ENCODE assay signal across 19 mouse cellular contexts in genomic region chr2:179148194-179148593, GRCm38 (mm10).
DNase-seq lines count a peak whose midpoint lies in the region; ATAC-seq and TF ChIP-seq lines count a peak whose summit lies in the region.
"Had no signal": no experiment of that assay in that cellular context is flagged by ENCODE, and none has a peak within 500 bp of the region (broad histone marks: within the 10 kb centered on the region; RNA-seq: fewer than 3 reads in every experiment).

No protein-coding gene starts in this region.

- H3K4me1 ChIP-seq in embryonic facial prominence, embryonic 14.5 days (ENCODE audit: control insufficient read depth, insufficient read depth, low read length): no peaks in the 10 kb centered on the region
- H3K4me1 ChIP-seq in embryonic facial prominence, embryonic 10.5 days: peaks cover 19% of the 10 kb centered on the region
- H3K4me1 ChIP-seq in limb, embryonic 10.5 days: peaks cover 9% of the 10 kb centered on the region; the same call in 1 of the 2 replicates
- H3K4me1 ChIP-seq: embryonic facial prominence, embryonic 12.5 days; forebrain, embryonic 12.5 days; heart, embryonic 15.5 days; hindbrain, embryonic 13.5 days had no signal

- peak; percentile 71; the same call in 1 of the 2 replicates for ATAC-seq in embryonic facial prominence, embryonic 14.5 days (ENCODE audit: low read depth)

- TF ChIP-seq CTCF in brain, embryonic 14.5 days (IDR thresholded peaks at IDR 0.05; ENCODE audit: borderline replicate concordance, extremely low read depth, insufficient read depth, insufficient read length): no peak

- DNase-seq in embryonic facial prominence, embryonic 14.5 days (ENCODE audit: low spot score): peak; percentile 12
- DNase-seq in embryonic facial prominence, embryonic 10.5 days (ENCODE audit: low spot score): no peak
- peak; percentile 38 for DNase-seq in brain, embryonic 14.5 days (ENCODE audit: low read depth)
- peak; percentile 39 for DNase-seq in retina, adult 2 months (ENCODE audit: low read depth, low spot score)
- DNase-seq in yolk sac, embryonic 10.5 days (ENCODE audit: low spot score): peak; percentile 9
- no peak for DNase-seq in limb, embryonic 10.5 days (ENCODE audit: low spot score)
- DNase-seq in frontal cortex, adult 2 months (ENCODE audit: extremely low spot score in 1 of 2, low spot score in 1 of 2): no peak
- DNase-seq: adrenal gland, postnatal 10 days; cerebellum, adult 11-12 months; cerebellum, adult 9-10 months; cerebellum, postnatal 36 days; gastrocnemius, postnatal 14 days; heart, adult 2 months; heart, postnatal 14 days had no signal

- H3K36me3 ChIP-seq in embryonic facial prominence, embryonic 14.5 days (ENCODE audit: control insufficient read depth, insufficient read depth, low read length): no peaks in the 10 kb centered on the region
- H3K36me3 ChIP-seq in embryonic facial prominence, embryonic 10.5 days (replicated peaks): no peaks in the 10 kb centered on the region
- no peaks in the 10 kb centered on the region for H3K36me3 ChIP-seq in limb, embryonic 10.5 days
- H3K36me3 ChIP-seq: embryonic facial prominence, embryonic 12.5 days; forebrain, embryonic 12.5 days; heart, embryonic 15.5 days; hindbrain, embryonic 13.5 days had no signal

- no peak overlapping the region for H3K9ac ChIP-seq in embryonic facial prominence, embryonic 14.5 days (ENCODE audit: low read depth, low read length)
- H3K9ac ChIP-seq: embryonic facial prominence, embryonic 12.5 days; forebrain, embryonic 12.5 days; heart, embryonic 15.5 days; hindbrain, embryonic 13.5 days had no signal

- TF ChIP-seq POLR2A in brain, embryonic 14.5 days (IDR thresholded peaks at IDR 0.05; ENCODE audit: borderline replicate concordance, extremely low read depth, insufficient read depth, insufficient read length, poor library complexity, severe bottlenecking): no peak

- no peaks in the 10 kb centered on the region for H3K9me3 ChIP-seq in embryonic facial prominence, embryonic 14.5 days (ENCODE audit: control insufficient read depth, low read length)
- H3K9me3 ChIP-seq in embryonic facial prominence, embryonic 10.5 days: no peaks in the 10 kb centered on the region
- no peaks in the 10 kb centered on the region for H3K9me3 ChIP-seq in limb, embryonic 10.5 days (replicated peaks)
- H3K9me3 ChIP-seq: embryonic facial prominence, embryonic 12.5 days; forebrain, embryonic 12.5 days; heart, embryonic 15.5 days; hindbrain, embryonic 13.5 days had no signal

- no peak overlapping the region for H3K4me3 ChIP-seq in embryonic facial prominence, embryonic 14.5 days (ENCODE audit: low read depth, low read length)
- no peak overlapping the region for H3K4me3 ChIP-seq in embryonic facial prominence, embryonic 10.5 days
- H3K4me3 ChIP-seq in limb, embryonic 10.5 days: no peak overlapping the region
- H3K4me3 ChIP-seq: embryonic facial prominence, embryonic 12.5 days; forebrain, embryonic 12.5 days; heart, adult 2 months; heart, embryonic 15.5 days; hindbrain, embryonic 13.5 days had no signal

- no peaks in the 10 kb centered on the region for H3K27me3 ChIP-seq in embryonic facial prominence, embryonic 14.5 days (replicated peaks; ENCODE audit: control insufficient read depth, insufficient read depth, low read length)
- H3K27me3 ChIP-seq in embryonic facial prominence, embryonic 10.5 days (replicated peaks; ENCODE audit: low read depth, poor library complexity, severe bottlenecking): no peaks in the 10 kb centered on the region
- H3K27me3 ChIP-seq in limb, embryonic 10.5 days (ENCODE audit: low read depth, poor library complexity, severe bottlenecking): no peaks in the 10 kb centered on the region
- H3K27me3 ChIP-seq: embryonic facial prominence, embryonic 12.5 days; forebrain, embryonic 12.5 days; heart, embryonic 15.5 days had no signal

- WGBS in embryonic facial prominence, embryonic 14.5 days: 55% methylated on average over 5 of the region's 5 CpGs
- WGBS in embryonic facial prominence, embryonic 10.5 days: 60% methylated on average over 5 of the region's 5 CpGs
- 77% methylated on average over 5 of the region's 5 CpGs for WGBS in limb, embryonic 10.5 days

- no peak overlapping the region for H3K27ac ChIP-seq in embryonic facial prominence, embryonic 14.5 days (replicated peaks; ENCODE audit: low read depth, low read length)
- H3K27ac ChIP-seq in embryonic facial prominence, embryonic 10.5 days (replicated peaks): no peak overlapping the region
- no peak overlapping the region for H3K27ac ChIP-seq in limb, embryonic 10.5 days
- H3K27ac ChIP-seq: embryonic facial prominence, embryonic 12.5 days; forebrain, embryonic 12.5 days; heart, adult 2 months; heart, embryonic 15.5 days; hindbrain, embryonic 13.5 days had no signal

- H3K4me2 ChIP-seq in embryonic facial prominence, embryonic 14.5 days (ENCODE audit: low read depth, low read length): no peak overlapping the region
- H3K4me2 ChIP-seq: embryonic facial prominence, embryonic 12.5 days; forebrain, embryonic 12.5 days; heart, embryonic 11.5 days; heart, embryonic 15.5 days; hindbrain, embryonic 13.5 days had no signal

Comparison
In these comparisons a context has a peak if more than half of its experiments do, and no peak if none do; other contexts are left out.
1. DNase-seq: peak in embryonic facial prominence, embryonic 14.5 days (single experiment), brain, embryonic 14.5 days (single experiment), retina, adult 2 months (single experiment) and yolk sac, embryonic 10.5 days (single experiment); none in embryonic facial prominence, embryonic 10.5 days (single experiment), limb, embryonic 10.5 days (single experiment) and frontal cortex, adult 2 months (0 of 2).